Mouse (Mus musculus): ENCODE results near the gene Stx18.

Stx18 gene

DNA sequence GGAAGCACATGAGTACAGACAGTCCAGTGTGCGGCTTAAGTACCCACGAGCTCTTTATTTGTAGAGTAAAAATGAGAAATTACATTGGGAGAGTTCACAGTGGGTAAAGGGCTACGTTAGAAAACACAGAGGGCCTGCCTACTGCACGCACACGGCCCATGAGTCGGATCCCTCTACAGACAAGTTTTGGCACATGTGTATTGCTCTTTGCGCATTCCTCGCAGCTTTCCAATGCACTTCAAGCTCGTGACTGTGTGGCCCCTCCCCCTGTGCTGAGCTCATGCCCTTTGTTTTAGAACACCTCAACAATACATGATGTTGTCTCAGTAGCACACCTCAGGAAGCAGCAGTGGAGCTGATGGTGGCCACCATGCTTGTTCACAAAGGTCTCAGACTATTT, 98.6 kb downstream of the Stx18 start:
- no peak for DNase-seq

DNA sequence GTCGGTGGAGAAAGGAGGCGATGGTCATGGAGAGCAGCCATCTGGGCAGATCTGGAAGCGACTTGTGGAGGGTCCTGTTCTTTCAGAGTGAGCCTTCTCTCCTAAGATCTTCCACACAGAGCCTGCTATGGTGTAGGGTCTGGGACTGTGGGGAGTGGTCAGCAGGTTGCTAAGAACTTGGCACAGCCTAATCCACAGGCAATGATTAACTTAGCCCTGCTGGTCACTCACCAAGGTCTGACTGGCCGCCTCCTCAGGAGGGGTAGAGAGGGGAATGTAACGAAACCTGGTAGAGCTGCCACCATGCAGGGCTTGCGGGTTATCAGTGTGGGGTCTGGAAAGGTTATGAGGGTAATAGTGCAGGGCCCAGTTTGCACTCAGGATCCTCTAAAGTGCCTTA, 102.4 kb downstream of the Stx18 start:
- DNase-seq, result no peak

DNA sequence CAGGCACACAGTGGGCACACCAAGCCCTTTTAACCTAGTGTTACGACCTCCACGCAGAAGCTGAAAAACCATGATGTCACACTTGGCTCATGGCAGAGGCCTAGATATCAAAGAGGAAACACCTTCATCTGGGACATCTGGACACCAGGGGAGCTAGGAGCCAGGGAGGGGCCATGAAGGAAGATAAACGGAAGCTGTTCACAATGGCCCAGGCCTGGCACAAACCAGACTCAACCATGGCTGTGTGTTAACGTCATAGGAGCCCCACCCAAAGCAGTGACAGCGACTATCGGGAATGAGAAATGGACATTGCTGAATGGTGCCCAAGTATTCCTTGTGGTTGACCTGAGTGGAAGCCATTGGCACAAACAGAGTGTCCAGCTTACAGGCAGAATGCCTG, 108.0 kb downstream of the Stx18 start:
- no peak for DNase-seq

DNA sequence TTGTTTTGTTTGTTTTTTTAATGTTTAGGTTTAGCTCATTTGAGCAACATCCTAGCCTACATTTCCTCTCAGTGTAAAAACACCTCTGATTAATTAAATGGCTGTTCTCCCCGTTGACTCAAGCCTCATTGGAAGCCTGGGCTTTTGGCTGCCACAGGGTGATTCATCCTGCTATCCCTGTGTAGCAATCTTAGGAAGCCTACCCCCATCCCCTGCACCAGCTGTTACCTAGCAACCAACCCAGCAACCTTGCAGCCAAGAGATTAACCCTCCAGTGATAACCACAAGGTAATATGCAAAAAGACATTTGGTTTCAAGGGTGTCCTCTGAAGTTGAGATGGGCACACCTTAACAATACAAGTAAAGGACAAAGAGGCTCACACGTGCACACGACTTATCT, 112.7 kb downstream of the Stx18 start:
- no peak for DNase-seq

DNA sequence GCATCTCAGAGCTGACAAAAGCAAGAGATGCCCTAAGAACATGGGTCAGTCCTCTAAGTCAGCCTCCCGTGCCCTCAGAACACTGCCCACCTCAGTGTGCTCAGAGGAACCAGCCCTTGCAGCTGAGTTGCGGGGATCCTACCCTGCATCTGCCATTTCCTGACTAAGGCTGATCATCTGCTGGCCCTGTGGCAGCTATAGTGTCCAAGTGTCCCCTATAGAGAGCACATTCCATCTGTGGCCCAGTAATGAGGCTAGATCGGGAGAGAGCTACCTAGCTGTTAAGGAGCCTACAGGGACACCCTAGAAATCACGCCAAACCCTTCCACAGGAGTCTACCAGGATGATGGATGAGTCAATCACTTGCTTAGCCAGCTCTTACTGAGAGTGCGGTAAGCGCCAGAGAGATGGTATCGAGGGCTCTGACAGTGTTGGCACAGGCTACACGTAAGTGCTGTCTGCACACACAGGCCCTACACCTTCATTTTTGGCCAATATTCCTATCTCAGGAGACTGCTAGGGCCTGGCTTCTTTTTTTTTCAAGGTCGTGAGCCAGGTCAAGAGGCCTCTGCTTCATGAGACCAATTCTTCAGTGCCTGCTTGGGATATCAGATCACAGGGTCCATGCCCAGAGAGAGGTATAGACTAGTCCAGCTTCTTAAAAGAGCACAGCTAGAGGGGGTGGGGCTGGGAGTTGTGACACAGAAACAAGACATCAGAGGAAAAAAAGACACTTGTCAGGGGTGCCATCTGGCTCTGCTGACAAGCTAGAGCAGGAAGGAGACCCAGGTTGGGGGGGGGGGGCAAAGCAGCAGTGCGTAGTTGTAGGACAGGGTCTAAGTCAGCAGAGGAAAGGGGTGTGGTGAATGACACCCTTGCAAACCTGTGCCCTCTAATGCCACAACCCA, 113.9 kb downstream of the Stx18 start:
- DNase-seq, result no peak

DNA sequence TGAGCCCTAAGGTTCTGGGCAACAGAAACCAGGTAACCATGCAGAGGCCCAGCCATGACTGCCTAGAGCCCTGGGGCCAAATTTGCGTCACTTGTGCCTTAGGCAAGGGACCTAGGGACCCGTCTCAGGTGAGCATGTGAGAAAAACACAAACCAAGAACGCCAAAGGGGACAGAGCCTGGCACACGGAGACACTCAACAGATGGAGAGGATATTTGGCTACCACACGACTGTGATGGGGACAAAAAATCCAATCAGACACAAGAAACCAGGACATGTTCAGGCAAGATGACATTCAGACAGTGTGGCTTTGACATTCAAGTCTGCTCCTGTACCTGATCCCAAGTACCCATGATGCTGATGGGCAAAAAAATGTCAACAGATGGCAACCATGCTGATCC, 115.1 kb downstream of the Stx18 start:
- no peak for DNase-seq

DNA sequence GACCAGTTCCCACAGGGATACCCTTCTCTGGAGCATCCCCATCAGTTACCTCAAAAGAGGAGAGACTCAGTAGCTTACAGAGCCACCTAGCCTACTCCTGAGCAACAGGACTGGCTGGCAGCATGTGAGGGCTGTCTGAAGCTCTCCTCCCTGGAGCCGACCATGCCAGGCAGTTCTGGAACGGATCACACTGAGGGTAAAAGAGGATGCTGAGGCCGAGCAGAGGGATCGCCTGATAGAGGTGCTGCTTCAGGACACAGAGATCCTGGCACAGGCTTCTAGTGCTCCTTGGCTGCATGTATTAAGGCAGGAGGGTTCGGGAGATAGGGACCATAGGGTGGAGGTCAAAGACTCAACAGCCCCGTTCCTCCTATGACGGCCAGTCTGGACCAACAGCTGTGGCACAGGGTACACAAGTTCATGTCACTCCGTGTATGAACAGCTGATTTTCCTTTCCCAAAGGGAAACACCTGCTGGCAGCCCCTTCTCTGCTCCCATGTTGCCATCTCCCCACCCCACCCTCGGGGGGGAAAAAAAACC, 119.0 kb downstream of the Stx18 start:
- no peak for DNase-seq

DNA sequence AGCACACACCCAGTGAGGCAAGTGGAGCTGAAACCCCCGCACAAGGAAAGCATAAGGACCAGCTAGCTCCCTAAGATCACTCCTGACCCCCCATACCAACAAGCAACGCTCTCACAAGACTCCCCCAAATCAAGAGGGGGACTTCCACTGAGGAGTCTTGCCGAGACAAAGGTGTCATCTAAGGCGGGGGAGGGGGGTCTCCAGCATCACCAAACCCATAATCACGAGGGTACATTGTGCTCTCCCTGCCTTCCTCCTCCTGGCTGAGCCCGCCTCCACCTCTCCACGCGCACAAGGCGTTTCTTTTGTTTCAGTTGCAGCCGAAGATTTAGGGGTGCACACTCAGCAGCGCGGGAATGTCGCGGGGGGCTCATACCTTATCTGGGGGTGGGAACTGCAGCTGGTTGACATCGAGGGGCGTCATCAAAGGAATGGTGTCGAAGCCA, 120.0 kb downstream of the Stx18 start:
- DNase-seq, result peak; percentile 62

DNA sequence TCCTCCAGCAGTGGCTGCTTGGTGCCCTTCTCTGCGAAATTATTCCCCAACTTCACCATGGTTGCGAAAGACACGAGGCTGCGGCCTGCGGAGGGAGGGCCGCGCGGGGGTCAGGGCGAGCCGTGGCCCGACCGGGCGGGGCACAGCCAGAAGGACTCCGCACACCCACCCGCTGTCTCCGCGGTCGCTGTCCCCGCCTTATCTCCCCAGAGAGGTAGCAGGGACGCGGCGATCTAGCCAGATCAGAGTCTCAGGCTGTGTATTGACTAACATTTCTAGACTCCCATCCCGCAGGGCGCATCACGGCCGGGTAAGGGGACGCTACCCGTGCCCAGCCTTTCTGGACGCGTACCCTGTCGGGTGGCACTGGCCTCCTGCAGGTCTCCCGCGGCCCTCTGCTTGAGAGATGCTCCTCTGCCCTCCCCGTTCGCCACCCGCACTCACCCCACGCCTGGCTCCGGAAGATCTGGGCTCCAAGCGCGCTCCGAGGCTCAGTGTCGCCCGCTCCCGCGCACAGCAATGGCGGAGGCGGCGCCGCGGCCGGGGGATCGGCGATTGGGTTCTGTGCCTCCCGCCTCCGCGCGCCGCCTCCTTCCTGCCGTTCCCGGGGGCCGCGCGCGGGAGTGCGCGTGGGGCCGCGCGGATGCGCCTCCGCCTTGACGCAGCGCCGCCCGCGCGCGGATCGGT, 120.5 kb downstream of the Stx18 start:
- peak; percentile 89 for DNase-seq

DNA sequence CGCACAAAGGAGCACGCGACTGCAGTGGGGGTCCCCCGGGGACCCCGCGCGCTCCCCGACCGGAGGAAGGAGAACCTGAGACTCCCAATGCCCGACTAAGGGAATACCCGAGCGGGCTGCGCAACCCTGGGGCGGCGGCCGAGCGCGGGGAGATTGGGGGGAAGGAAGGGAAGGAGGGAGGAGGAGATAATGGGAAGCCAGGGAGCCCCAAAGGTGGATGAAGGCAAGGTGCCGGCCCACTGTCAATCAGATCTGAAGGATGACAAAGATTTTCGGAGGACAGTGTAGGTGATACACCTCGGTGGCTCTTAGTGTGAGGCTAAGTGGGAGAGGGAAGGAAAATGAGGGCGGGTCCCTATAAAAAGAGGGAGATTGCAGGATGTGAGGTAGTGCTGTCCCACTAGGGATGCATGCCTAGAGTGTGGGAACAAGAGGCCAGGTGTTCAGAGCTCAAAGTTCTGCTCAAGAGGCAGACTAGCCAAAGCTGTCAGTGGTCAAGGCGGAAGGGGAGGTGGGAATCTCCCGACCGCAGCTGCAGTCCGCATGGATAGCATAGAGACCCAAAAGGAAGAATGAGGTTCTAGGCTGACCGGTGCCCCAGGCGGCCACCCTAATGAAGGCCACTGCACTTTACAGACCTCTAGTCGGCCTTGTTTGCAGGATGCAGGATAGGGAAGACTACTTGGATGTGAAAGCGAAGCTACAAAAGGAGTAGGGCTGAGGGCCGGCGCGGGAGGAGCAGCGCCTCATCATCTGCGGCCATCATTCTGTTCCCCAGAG, 121.3 kb downstream of the Stx18 start, which contains the start of gene Nsg1:
Nsg1 (minus strand) TSS at position 274 of the 780 bp plus-strand sequence.
- no peak for DNase-seq

DNA sequence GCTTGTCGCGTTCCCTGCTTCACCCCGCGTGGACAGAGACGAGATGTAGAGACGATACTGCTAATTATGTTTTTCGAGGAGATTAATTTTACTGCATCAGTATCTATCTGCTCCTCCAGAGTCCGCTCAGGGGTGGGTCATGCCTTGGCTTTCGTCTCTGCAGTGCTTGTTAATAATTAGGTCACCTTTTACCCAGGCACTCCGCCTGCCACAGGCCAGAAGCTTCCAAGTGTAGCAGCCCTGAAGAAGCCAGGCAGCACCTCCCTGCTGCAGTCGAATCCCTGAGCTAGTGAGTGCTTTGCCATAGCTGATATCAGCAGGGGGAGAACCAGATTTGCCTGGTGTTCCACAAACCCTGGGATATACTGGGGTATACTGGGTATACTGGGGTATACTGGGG, 130.0 kb downstream of the Stx18 start:
- peak; percentile 14 for DNase-seq

DNA sequence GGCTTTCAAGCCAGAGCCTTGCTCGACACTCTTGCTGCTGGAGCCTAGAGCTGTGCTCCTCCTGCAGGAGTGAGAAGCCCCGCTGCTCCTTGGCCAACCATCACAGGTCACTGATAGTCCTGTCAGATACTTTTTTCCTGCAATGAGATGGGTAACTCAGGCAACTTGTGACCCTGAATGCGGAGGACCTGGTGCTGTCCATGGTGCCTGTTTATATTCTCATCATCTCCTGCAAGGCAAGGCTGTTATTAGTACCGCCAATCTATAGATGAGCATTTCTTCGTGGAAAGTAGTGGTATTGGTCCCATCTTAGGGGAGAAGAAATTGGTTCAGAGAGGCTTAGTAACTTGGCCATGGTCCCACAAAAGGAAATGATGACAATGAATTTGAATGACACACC, 135.2 kb downstream of the Stx18 start:
- no peak for DNase-seq

DNA sequence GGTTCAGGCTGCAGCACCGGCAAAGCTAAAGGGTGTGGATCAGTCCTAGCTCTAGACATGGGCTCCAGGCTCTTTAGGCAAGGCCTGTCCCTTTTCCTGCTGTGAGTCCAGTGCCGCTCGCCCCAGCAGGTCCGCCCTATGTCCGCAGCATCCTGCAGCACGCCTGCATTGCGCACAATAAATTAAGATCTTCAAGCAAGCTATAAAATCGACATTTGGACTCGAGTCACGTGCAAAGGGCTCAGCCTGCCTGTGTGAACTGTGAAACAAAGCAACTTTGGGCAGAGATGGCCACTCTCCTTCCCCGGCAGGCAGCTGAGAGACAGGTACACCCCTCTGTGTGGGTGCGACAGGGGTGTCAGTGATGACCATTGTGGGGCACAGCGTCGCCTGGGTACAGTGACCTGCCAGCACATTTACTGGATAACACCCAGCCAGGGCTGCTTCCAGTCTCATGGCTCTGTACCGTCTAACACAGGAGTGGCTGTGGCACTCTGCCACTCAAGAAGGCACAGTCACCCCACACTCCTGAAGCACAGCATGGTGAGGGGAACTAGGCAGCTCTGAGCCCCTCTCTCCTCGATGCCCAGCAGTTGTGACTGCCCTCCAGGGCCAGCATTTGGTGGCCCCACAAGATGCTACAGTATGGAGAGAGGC, 135.8 kb downstream of the Stx18 start:
- no peak for DNase-seq

DNA sequence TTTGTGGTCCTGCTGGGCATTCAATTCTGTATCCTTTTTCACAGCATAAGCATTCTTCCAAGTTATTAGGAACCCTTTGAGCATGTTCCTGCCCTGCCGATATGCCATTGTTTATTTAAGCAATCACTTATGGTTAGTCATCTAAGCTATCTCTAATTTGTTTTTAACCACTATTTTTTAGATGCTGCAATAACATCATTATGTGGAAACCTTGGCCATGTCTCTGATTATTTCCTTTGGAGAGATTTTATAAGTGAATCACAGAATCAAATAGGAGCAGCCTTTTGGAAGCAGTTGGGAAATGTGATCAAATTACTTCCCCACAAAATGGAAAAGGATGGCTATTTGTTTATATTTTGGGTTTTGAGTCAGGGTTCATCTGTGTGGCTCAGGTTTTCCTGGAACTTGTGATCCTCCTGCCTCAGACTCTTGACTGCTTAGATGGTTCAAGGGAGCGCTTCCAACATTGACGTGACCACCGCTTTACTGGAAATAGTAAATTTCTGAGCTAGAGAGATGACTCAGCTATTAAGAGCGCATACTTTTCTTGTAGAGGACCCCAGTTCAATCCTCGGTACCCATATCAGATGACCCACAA, 146.2 kb downstream of the Stx18 start:
- DNase-seq, result no peak

DNA sequence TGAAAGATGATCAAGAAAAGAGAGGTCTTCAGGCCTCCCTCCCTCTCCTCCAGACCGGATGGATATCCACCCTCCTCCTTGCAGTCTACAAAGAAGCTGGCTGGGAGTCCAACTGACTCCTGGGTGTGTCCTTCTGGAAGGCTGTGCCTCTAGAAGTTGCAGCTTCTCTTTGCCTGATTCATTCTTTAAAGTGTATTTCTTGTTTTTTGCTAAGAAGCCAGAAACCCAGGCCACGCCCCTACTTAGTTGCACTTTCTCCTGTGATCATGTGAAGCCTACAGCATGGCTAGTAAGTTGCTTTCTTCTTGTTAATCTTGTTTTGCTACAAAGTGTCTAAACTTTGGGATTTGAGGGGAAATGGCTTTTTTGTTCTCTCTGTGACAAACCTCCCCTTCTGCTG, 148.5 kb downstream of the Stx18 start:
- no peak for DNase-seq
